Mouse (Mus musculus) MEL (cell line): ENCODE measurements around the gene Igf2bp3. TPM values are rescaled to one million over a fixed set of nuclear protein-coding genes. Genes with fewer than 3 reads are reported as not detected.

ENCODE experiments used
- DNase-seq: peaks from one replicate; pipeline ENCODE4 v3.0.0; 2011; ENCODE audit warnings: low read depth, low spot score
- H3K27ac ChIP-seq: 2 replicates; pipeline ENCODE4 v1.5.1; 2012; ENCODE audit warnings: low read depth, mild to moderate bottlenecking, control low read depth, low read length, moderate library complexity; ENCODE audit not compliant: control insufficient read depth
- H3K27me3 ChIP-seq, 2 experiments: fragments of 150-350 bp in 1 of 2; sonication (generic) in 1 of 2; 2 replicates each; pipeline ENCODE4 v1.6.1; 2012; ENCODE audit warnings: low read length in 2 of 2, mild to moderate bottlenecking in 2 of 2, improper control_type of control experiment in 1 of 2, moderate library complexity in 1 of 2; ENCODE audit not compliant: insufficient read depth in 2 of 2, control insufficient read depth in 1 of 2
- H3K36me3 ChIP-seq, 2 experiments: 2 replicates each; pipeline ENCODE4 v1.6.1; 2012 to 2014; ENCODE audit warnings: low read length in 2 of 2, improper control_type of control experiment in 1 of 2, inconsistent platforms in 1 of 2, mild to moderate bottlenecking in 1 of 2; ENCODE audit not compliant: insufficient read depth in 2 of 2, control insufficient read depth in 1 of 2
- H3K4me1 ChIP-seq, 2 experiments: fragments of 150-350 bp in 1 of 2; sonication (generic) in 1 of 2; 2 replicates each; pipeline ENCODE4 v1.6.1; 2012; ENCODE audit warnings: low read length in 2 of 2, improper control_type of control experiment in 1 of 2, mild to moderate bottlenecking in 1 of 2; ENCODE audit not compliant: insufficient read depth in 2 of 2, control insufficient read depth in 1 of 2
- H3K4me3 ChIP-seq, 2 experiments: fragments of 150-350 bp in 1 of 2; sonication (generic) in 1 of 2; 2 replicates each; pipeline ENCODE4 v1.5.1; 2012; ENCODE audit warnings: low read depth in 2 of 2, low read length in 2 of 2, mild to moderate bottlenecking in 2 of 2, moderate library complexity in 2 of 2, control low read depth in 1 of 2, improper control_type of control experiment in 1 of 2; ENCODE audit not compliant: control insufficient read depth in 1 of 2, insufficient read depth in 1 of 2
- H3K79me2 ChIP-seq: 2 replicates; pipeline ENCODE4 v1.6.1; 2012; ENCODE audit warnings: mild to moderate bottlenecking, low read length, moderate library complexity; ENCODE audit not compliant: control insufficient read depth, poor library complexity, insufficient read depth
- H3K9ac ChIP-seq: 2 replicates; pipeline ENCODE4 v1.6.1; 2012; ENCODE audit warnings: low read depth, mild to moderate bottlenecking, control low read depth, low read length, moderate library complexity; ENCODE audit not compliant: control insufficient read depth, poor library complexity, severe bottlenecking
- H3K9me3 ChIP-seq: fragments of 150-350 bp; sonication (generic); replicated peaks from 2 replicates; pipeline ENCODE4 v1.6.1; 2012; ENCODE audit warnings: mild to moderate bottlenecking, low read length, improper control_type of control experiment, moderate library complexity; ENCODE audit not compliant: insufficient read depth
- CHD1 ChIP-seq: IDR thresholded peaks from 2 replicates; pipeline ENCODE4 v1.6.1; 2012; ENCODE audit warnings: low read depth, mild to moderate bottlenecking, inconsistent platforms, low read length, improper control_type of control experiment
- CHD2 ChIP-seq: IDR thresholded peaks from 2 replicates; pipeline ENCODE4 v1.6.1; 2011; ENCODE audit warnings: low read length, improper control_type of control experiment
- ETS1 ChIP-seq: IDR thresholded peaks from 2 replicates; pipeline ENCODE4 v1.6.1; 2012; ENCODE audit warnings: low read depth, mild to moderate bottlenecking, inconsistent platforms, low read length, improper control_type of control experiment, moderate library complexity
- GATA1 ChIP-seq: IDR thresholded peaks from 2 replicates; pipeline ENCODE4 v1.6.1; 2011; ENCODE audit warnings: low read depth, low read length, improper control_type of control experiment
- HCFC1 ChIP-seq: IDR thresholded peaks from 2 replicates; pipeline ENCODE4 v1.6.1; 2012; ENCODE audit warnings: low read depth, mild to moderate bottlenecking, inconsistent platforms, low read length, improper control_type of control experiment, moderate library complexity
- JUND ChIP-seq: IDR thresholded peaks from 2 replicates; pipeline ENCODE4 v1.6.1; 2011; ENCODE audit warnings: low read depth, mild to moderate bottlenecking, improper control_type of control experiment, low read length
- MAFK ChIP-seq: IDR thresholded peaks from 2 replicates; pipeline ENCODE4 v1.6.1; 2011; ENCODE audit warnings: low read depth, mild to moderate bottlenecking, low read length, improper control_type of control experiment, borderline replicate concordance
- MAX ChIP-seq: IDR thresholded peaks from 2 replicates; pipeline ENCODE4 v1.6.1; 2011; ENCODE audit warnings: low read length, improper control_type of control experiment
- MXI1 ChIP-seq: IDR thresholded peaks from 2 replicates; pipeline ENCODE4 v1.6.1; 2011; ENCODE audit warnings: mild to moderate bottlenecking, low read depth, low read length, improper control_type of control experiment
- MYB ChIP-seq: IDR thresholded peaks from 2 replicates; pipeline ENCODE4 v1.6.1; 2011; ENCODE audit warnings: mild to moderate bottlenecking, low read depth, low read length, improper control_type of control experiment
- MYC ChIP-seq: IDR thresholded peaks from 2 replicates; pipeline ENCODE4 v1.6.1; 2011; ENCODE audit warnings: low read depth, mild to moderate bottlenecking, low read length, improper control_type of control experiment, moderate library complexity
- NELFE ChIP-seq: IDR thresholded peaks from 2 replicates; pipeline ENCODE4 v1.6.1; 2011; ENCODE audit warnings: low read depth, low read length, improper control_type of control experiment
- NRF1 ChIP-seq: IDR thresholded peaks from 2 replicates; pipeline ENCODE4 v1.6.1; 2014; ENCODE audit warnings: low read depth, mild to moderate bottlenecking, inconsistent platforms, low read length, improper control_type of control experiment, moderate library complexity; ENCODE audit not compliant: poor library complexity, insufficient read depth, severe bottlenecking
- POLR2A ChIP-seq, 2 experiments: IDR thresholded peaks; 2 replicates each; pipeline ENCODE4 v1.6.1; 2011 to 2012; ENCODE audit warnings: low read length in 2 of 2, mild to moderate bottlenecking in 2 of 2, control low read depth in 1 of 2, improper control_type of control experiment in 1 of 2, low read depth in 1 of 2, moderate library complexity in 1 of 2; ENCODE audit not compliant: control insufficient read depth in 1 of 2, insufficient read depth in 1 of 2, poor library complexity in 1 of 2
- POLR2AphosphoS2 ChIP-seq: IDR thresholded peaks from 2 replicates; pipeline ENCODE4 v1.6.1; 2011; ENCODE audit warnings: low read length, improper control_type of control experiment
- RCOR1 ChIP-seq: IDR thresholded peaks from 2 replicates; pipeline ENCODE4 v1.6.1; 2012; ENCODE audit warnings: low read depth, mild to moderate bottlenecking, inconsistent platforms, low read length, improper control_type of control experiment
- SIN3A ChIP-seq: IDR thresholded peaks from 2 replicates; pipeline ENCODE4 v1.6.1; 2012; ENCODE audit warnings: low read length, improper control_type of control experiment, inconsistent platforms
- SMC3 ChIP-seq: IDR thresholded peaks from 2 replicates; pipeline ENCODE4 v1.6.1; 2011; ENCODE audit warnings: low read depth, low read length, improper control_type of control experiment
- TBP ChIP-seq: IDR thresholded peaks from 2 replicates; pipeline ENCODE4 v1.8.0; 2011; ENCODE audit warnings: low read depth, low read length, improper control_type of control experiment
- TCF12 ChIP-seq: IDR thresholded peaks from 2 replicates; pipeline ENCODE4 v1.6.1; 2014; ENCODE audit warnings: low read depth, mild to moderate bottlenecking, inconsistent platforms, low read length, improper control_type of control experiment, moderate library complexity
- USF1 ChIP-seq: IDR thresholded peaks from 2 replicates; pipeline ENCODE4 v1.6.1; 2014; ENCODE audit warnings: low read depth, mild to moderate bottlenecking, inconsistent platforms, low read length, improper control_type of control experiment, moderate library complexity
- USF2 ChIP-seq, 2 experiments: IDR thresholded peaks; 2 replicates each; pipeline ENCODE4 v1.6.1; 2011 to 2012; ENCODE audit warnings: improper control_type of control experiment in 2 of 2, low read length in 2 of 2, borderline replicate concordance in 1 of 2, inconsistent platforms in 1 of 2, low read depth in 1 of 2, mild to moderate bottlenecking in 1 of 2; ENCODE audit not compliant: insufficient read depth in 1 of 2
- ZMIZ1 ChIP-seq: IDR thresholded peaks from 2 replicates; pipeline ENCODE4 v1.6.1; 2012; ENCODE audit warnings: low read depth, mild to moderate bottlenecking, inconsistent platforms, low read length, improper control_type of control experiment, moderate library complexity
- polyA plus RNA-seq, 2 experiments: library from polyadenylated mRNA; stranded (reverse) in 1 of 2; unstranded in 1 of 2; fragments of >175 nt in 1 of 2; fragments of >200 nt in 1 of 2; gene quantifications; 2 replicates each; pipeline versions ENCODE4 v1.2.1 to v1.2.4; 2012; ENCODE audit warnings: low replicate concordance in 2 of 2, low read depth in 1 of 2; ENCODE audit not compliant: insufficient read length in 2 of 2, insufficient read depth in 1 of 2, missing spikeins in 1 of 2
- total RNA-seq: library from RNA; depleted of rRNA; stranded (reverse); fragments of 300-350 nt; gene quantifications from 2 replicates; pipeline ENCODE4 v1.2.3, GENCODE M21; 2012

Gene Igf2bp3
- total and polyA plus RNA-seq, 3 experiments, result 0.12 to 0.29 TPM; not detected in 1

- TF ChIP-seq MYC, result peak; percentile 76
- TF ChIP-seq USF1, result no peak
- TF ChIP-seq HCFC1, result peak; percentile 82
- TF ChIP-seq JUND, result no peak
- peak; percentile 97 for TF ChIP-seq NELFE
- TF ChIP-seq MXI1, result peak; percentile 84; the same call in 1 of the 2 replicates
- TF ChIP-seq TBP, result peak; percentile 90
- TF ChIP-seq MYB, result no peak
- TF ChIP-seq POLR2A (IDR thresholded peaks at IDR 0.05; ENCODE audit: control insufficient read depth in 1 of 2, insufficient read depth in 1 of 2, low read depth in 1 of 2, low read length in 2 of 2, poor library complexity in 1 of 2), result peak; percentile 69 to 96; a peak in 3 of 4 replicates
- TF ChIP-seq ETS1, result peak; percentile 40; the same call in 1 of the 2 replicates
- no peak for TF ChIP-seq USF2 (IDR thresholded peaks at IDR 0.05; ENCODE audit: borderline replicate concordance in 1 of 2, insufficient read depth in 1 of 2, low read depth in 1 of 2, low read length in 2 of 2)
- TF ChIP-seq ZMIZ1, result peak; percentile 88
- TF ChIP-seq NRF1, result no peak
- no peak for TF ChIP-seq SMC3
- TF ChIP-seq GATA1, result no peak
- TF ChIP-seq POLR2AphosphoS2, result peak; percentile 93
- no peak for TF ChIP-seq RCOR1
- peak; percentile 85 for TF ChIP-seq SIN3A
- no peak for TF ChIP-seq MAFK
- TF ChIP-seq MAX, result peak; percentile 87
- TF ChIP-seq CHD1, result no peak
- TF ChIP-seq CHD2, result no peak
- peak; percentile 79 for TF ChIP-seq TCF12
These were observed 49.1 kb upstream of the Igf2bp3 start, which contains the start of gene Tra2a (continued) for GRCm38 (mm10) chr6:49263847-49264243.

- peak; percentile 69 for DNase-seq
- peaks cover 2 to 37% of the 10 kb centered on the region in 2 experiments; a peak in 3 of 4 replicates for H3K36me3 ChIP-seq
- H3K9ac ChIP-seq, result peak overlapping the region; percentile 96
- 0 out of 2 replicates have a peak, but pooled peaks have one; percentile 1 for TF ChIP-seq SIN3A
- no peak for TF ChIP-seq RCOR1
- peak overlapping the region; percentile 88 for H3K27ac ChIP-seq
- no peaks in the 10 kb centered on the region for H3K27me3 ChIP-seq
- peaks cover 49% of the 10 kb centered on the region for H3K79me2 ChIP-seq
- peak overlapping the region; percentile 93 for H3K4me3 ChIP-seq
- peaks cover 16 to 26% of the 10 kb centered on the region in 2 experiments; a peak in 3 of 4 replicates for H3K4me1 ChIP-seq
- no peaks in the 10 kb centered on the region for H3K9me3 ChIP-seq
These were observed 48.5 kb upstream of the Igf2bp3 start for GRCm38 (mm10) chr6:49263081-49263846.
